Mouse (Mus musculus): ENCODE measurements at regions not wholly inside any gene's neighbourhood (a gene's known extent, or its start where the extent isn't known, plus 50 kb on each side); places are given as distances from the start of the nearest gene placed in this dataset.

DNA sequence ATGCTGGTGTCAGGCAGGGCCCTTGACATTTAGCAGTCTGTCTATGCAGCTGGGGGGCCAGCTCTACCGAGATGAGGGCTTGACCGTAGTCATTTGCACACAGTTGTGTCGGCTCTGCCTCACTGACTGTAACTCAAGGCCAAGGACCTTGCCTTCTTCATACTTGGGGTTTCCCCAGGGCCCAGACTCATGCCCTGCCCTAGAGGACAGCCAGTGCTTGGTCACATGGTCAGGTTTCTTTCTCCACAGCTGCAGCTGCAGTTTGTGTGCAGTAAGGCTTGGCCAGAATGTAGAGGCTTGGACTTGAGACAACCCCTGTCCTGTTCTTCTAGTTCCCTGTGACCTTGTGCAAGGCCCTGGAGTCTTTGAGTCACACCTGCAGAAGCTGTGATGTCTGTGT is 68.7 kb upstream of the Id2 start:
- TF ChIP-seq CTCF (IDR thresholded peaks at IDR 0.05; ENCODE audit: insufficient read depth, low read depth, low read length) (no peak), POLR2A (IDR thresholded peaks at IDR 0.05; ENCODE audit: insufficient read depth, low read depth, low read length) (no peak)
